Mouse (Mus musculus) lung, embryonic 14.5 days (tissue): ENCODE results near the gene Clec16a. TPM values are rescaled to one million over a fixed set of nuclear protein-coding genes. Genes with fewer than 3 reads are reported as not detected.

Experiments
- ATAC-seq: fragments of 200-750 bp; cut with Nextera tagmentation; 2 replicates; pipeline ENCODE4 v1.8.0; 2017; ENCODE audit warnings: mild to moderate bottlenecking, moderate TSS enrichment, moderate library complexity; ENCODE audit not compliant: insufficient read depth
- DNase-seq: peaks from one replicate; pipeline ENCODE4 v3.0.0-alpha.2; 2015
- H3K27ac ChIP-seq: fragments of 300-500 bp; sonication (generic); 2 replicates; pipeline ENCODE4 v1.5.1; 2014; ENCODE audit warnings: low read depth, mild to moderate bottlenecking, moderate library complexity
- H3K27me3 ChIP-seq: fragments of 300-500 bp; sonication (generic); 2 replicates; pipeline ENCODE4 v1.6.1; 2014; ENCODE audit warnings: low read length, control low read depth; ENCODE audit not compliant: insufficient read depth
- H3K36me3 ChIP-seq: fragments of 300-500 bp; sonication (generic); 2 replicates; pipeline ENCODE4 v1.6.1; 2014; ENCODE audit warnings: control low read depth; ENCODE audit not compliant: insufficient read depth
- H3K4me1 ChIP-seq: fragments of 300-500 bp; sonication (generic); 2 replicates; pipeline ENCODE4 v1.6.1; 2014; ENCODE audit warnings: antibody characterized with exemption, control low read depth; ENCODE audit not compliant: insufficient read depth
- H3K4me2 ChIP-seq: fragments of 300-500 bp; sonication (generic); 2 replicates; pipeline ENCODE4 v1.6.1; 2014; ENCODE audit warnings: mild to moderate bottlenecking
- H3K4me3 ChIP-seq: fragments of 300-500 bp; sonication (generic); 2 replicates; pipeline ENCODE4 v1.5.1; 2014; ENCODE audit warnings: low read depth, low read length
- H3K9ac ChIP-seq: fragments of 300-500 bp; sonication (generic); 2 replicates; pipeline ENCODE4 v1.6.1; 2014
- H3K9me3 ChIP-seq: fragments of 300-500 bp; sonication (generic); 2 replicates; pipeline ENCODE4 v1.6.1; 2016; ENCODE audit warnings: low read depth, low read length, control low read depth
- CTCF ChIP-seq: IDR thresholded peaks from 2 replicates; pipeline ENCODE4 v1.5.1; 2016; ENCODE audit warnings: antibody characterized with exemption, low read depth
- WGBS: fragments of 180-500 bp; shearing (Covaris S2); extraction: QIAGEN DNeasy Blood & Tissue Kit; methylation state at CpG from one replicate; pipeline ENCODE4 v1.1.7; 2014; 5-methylcytosine and 5-hydroxymethylcytosine counted together
- polyA plus RNA-seq: library from polyadenylated mRNA; unstranded; fragments of >200 nt; fragmentation: Nextera tagmentation; extraction: Ambion mirVana; gene quantifications from 2 replicates; pipeline ENCODE4 v1.2.1, GENCODE M21; 2014

Clec16a gene
- polyA plus RNA-seq, 1 experiment from 2014 or later = 27.4 TPM

DNA sequence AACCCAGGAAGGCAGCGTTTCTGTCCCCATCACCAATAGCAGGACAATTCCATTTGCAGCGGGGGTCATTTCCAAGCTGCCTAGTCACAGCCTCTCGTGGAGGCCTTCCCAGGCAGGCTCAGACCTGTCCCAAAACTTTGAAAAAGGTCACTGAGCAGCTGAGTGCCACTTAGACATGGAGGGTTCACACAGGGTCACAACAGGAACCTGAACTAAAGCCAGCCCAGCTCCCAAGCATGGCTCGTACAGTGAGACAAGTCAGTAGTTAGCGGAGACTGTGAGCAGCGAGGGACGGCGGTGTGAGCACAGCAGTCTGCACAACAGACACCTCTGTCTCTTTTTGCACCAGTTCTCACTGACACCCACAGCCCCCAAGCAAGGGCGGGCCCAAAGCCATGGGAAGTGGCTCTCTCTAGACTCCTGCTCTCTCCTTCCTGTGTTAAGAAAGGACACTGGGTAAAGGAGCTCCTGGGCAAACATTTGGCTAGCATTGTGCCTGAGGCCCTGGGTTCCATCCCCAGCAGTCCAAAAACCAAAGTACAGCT lies 194.8 kb downstream of the Clec16a start:
- ATAC-seq (no peak), DNase-seq (peak; percentile 25)
- no peak overlapping the region for H3K9ac ChIP-seq
- H3K4me1 ChIP-seq = peaks cover 16% of the 10 kb centered on the region; the same call in 1 of the 2 replicates
- no peak overlapping the region for H3K4me3 ChIP-seq
- H3K36me3 ChIP-seq = no peaks in the 10 kb centered on the region
- no peak for TF ChIP-seq CTCF
- no peaks in the 10 kb centered on the region for H3K27me3 ChIP-seq
- no peak overlapping the region for H3K4me2 ChIP-seq
- no peaks in the 10 kb centered on the region for H3K9me3 ChIP-seq
- H3K27ac ChIP-seq = no peak overlapping the region
- WGBS = 57% methylated on average over 9 of the region's 9 CpGs

DNA sequence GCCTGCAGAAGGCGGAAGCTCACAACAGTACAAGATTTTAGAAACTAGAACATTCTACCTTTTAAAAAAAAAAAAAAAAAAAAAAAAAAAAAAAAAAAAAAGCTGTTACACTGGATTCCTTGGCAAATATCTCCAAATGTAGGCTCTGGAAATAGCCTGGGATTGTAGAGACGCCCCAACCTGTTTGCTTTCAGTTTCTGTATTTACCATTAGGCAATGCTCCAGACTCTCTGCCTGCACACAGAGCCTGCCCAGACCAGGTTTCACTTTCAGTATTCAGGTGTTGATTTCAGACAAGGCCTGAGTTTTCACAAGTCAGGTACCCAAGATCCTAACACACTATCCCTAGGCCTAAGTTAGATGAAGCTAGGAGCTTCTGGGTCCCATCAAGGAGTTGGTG lies 195.9 kb downstream of the Clec16a start:
- H3K4me2 ChIP-seq = no peak overlapping the region
- no peak overlapping the region for H3K9ac ChIP-seq
- H3K27ac ChIP-seq = no peak overlapping the region; the same call in 1 of the 2 replicates
- H3K36me3 ChIP-seq = no peaks in the 10 kb centered on the region
- TF ChIP-seq CTCF = no peak
- ATAC-seq = peak; percentile 48; the same call in 1 of the 2 replicates
- no peaks in the 10 kb centered on the region for H3K27me3 ChIP-seq
- 58% methylated on average over 2 of the region's 2 CpGs for WGBS
- peak; percentile 67 for DNase-seq
- H3K4me1 ChIP-seq = peaks cover 16% of the 10 kb centered on the region; the same call in 1 of the 2 replicates
- H3K4me3 ChIP-seq = no peak overlapping the region
- no peaks in the 10 kb centered on the region for H3K9me3 ChIP-seq

GRCm38 (mm10) chr16:10749226-10749625 lies 204.1 kb downstream of the Clec16a start:
- ATAC-seq = 0 out of 2 replicates have a peak, but pooled peaks have one; percentile 9
- no peak for TF ChIP-seq CTCF
- Histone ChIP-seq H3K4me3 (no peak overlapping the region), H3K4me1 (peaks cover 6% of the 10 kb centered on the region; the same call in 1 of the 2 replicates), H3K4me2 (no peak overlapping the region), H3K9me3 (no peaks in the 10 kb centered on the region), H3K36me3 (no peaks in the 10 kb centered on the region), H3K27ac (no peak overlapping the region), H3K9ac (no peak overlapping the region), H3K27me3 (no peaks in the 10 kb centered on the region)
- no peak for DNase-seq
- WGBS = 20% methylated on average over 7 of the region's 7 CpGs

- Histone ChIP-seq H3K4me3 (no peak overlapping the region), H3K4me1 (peaks cover 6% of the 10 kb centered on the region; the same call in 1 of the 2 replicates), H3K36me3 (no peaks in the 10 kb centered on the region), H3K9me3 (no peaks in the 10 kb centered on the region), H3K27me3 (no peaks in the 10 kb centered on the region), H3K4me2 (no peak overlapping the region), H3K27ac (no peak overlapping the region; the same call in 1 of the 2 replicates), H3K9ac (no peak overlapping the region)
- WGBS = 24% methylated on average over 7 of the region's 7 CpGs
- DNase-seq (peak; percentile 65), ATAC-seq (peak; percentile 72)
- TF ChIP-seq CTCF = no peak
Measured at GRCm38 (mm10) chr16:10749824-10750223, 204.7 kb downstream of the Clec16a start.

DNA sequence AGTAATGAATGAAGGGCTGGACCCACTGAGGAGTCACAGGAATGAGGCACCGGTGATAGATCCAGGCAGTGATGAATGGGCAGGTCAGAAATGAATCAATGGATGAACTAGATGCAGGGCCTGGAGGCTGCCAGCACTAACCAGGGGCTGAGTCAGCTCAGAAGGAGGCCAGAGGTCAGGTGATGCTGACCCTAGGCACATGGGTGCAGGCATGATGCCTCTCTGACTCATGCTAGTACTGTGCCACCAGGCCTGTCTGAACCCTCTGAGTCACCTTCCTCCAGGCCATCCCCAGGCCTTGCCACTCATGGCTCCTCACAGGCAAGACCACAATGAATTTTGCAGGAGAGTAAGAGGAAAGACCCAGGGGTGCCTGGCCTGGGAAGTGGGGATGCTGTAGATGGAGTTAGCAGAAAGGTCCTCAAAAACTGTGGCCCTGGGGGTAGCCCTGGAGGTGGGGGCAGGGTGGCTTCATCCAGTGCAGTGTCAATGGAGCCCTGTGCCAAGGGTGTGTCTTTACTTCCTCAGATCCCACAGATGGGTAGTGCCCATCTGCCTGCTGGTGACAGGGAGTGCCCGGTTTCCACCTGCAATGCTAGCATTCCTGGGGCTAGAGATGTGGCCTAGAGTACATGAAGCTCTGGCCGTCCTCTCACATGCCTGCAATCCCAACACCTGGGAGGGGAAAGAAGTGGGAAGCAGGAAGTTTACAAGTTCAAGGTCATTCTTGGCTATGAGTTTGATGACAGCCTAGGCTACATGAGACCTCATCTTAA lies 209.6 kb downstream of the Clec16a start:
- no peaks in the 10 kb centered on the region for H3K27me3 ChIP-seq
- H3K4me2 ChIP-seq = no peak overlapping the region
- 84% methylated on average over 3 of the region's 3 CpGs for WGBS
- H3K27ac ChIP-seq = no peak overlapping the region
- DNase-seq = no peak
- H3K4me1 ChIP-seq = peaks cover 4% of the 10 kb centered on the region; the same call in 1 of the 2 replicates
- no peak overlapping the region for H3K4me3 ChIP-seq
- TF ChIP-seq CTCF = no peak
- no peaks in the 10 kb centered on the region for H3K9me3 ChIP-seq
- no peak overlapping the region for H3K9ac ChIP-seq
- H3K36me3 ChIP-seq = no peaks in the 10 kb centered on the region
- ATAC-seq = no peak

GRCm38 (mm10) chr16:10756168-10756567 lies 211.0 kb downstream of the Clec16a start:
- DNase-seq (no peak), ATAC-seq (no peak)
- Histone ChIP-seq H3K27me3 (no peaks in the 10 kb centered on the region), H3K9me3 (no peaks in the 10 kb centered on the region), H3K4me1 (no peaks in the 10 kb centered on the region), H3K4me3 (no peak overlapping the region), H3K9ac (no peak overlapping the region), H3K4me2 (no peak overlapping the region), H3K27ac (no peak overlapping the region), H3K36me3 (no peaks in the 10 kb centered on the region)
- WGBS = 69% methylated on average over 5 of the region's 6 CpGs
- TF ChIP-seq CTCF = no peak

- DNase-seq = no peak
- H3K4me2 ChIP-seq = no peak overlapping the region
- no peaks in the 10 kb centered on the region for H3K27me3 ChIP-seq
- no peaks in the 10 kb centered on the region for H3K36me3 ChIP-seq
- no peaks in the 10 kb centered on the region for H3K9me3 ChIP-seq
- no peak overlapping the region for H3K4me3 ChIP-seq
- no peak overlapping the region for H3K9ac ChIP-seq
- TF ChIP-seq CTCF = no peak
- 69% methylated on average over 8 of the region's 8 CpGs for WGBS
- no peak for ATAC-seq
- no peak overlapping the region for H3K27ac ChIP-seq
- peaks cover 9% of the 10 kb centered on the region; the same call in 1 of the 2 replicates for H3K4me1 ChIP-seq
Measured at GRCm38 (mm10) chr16:10761182-10761581, 216.0 kb downstream of the Clec16a start.
